Mouse (Mus musculus) 3134 (cell line): Measurements from ENCODE around the gene Pcyt1a.
A peak's percentile ranks its signal among the peaks of the same experiment; 100 is the strongest.
"Not testable (repeated sequence)": the region's sequence is repeated elsewhere in the genome, so short reads cannot be mapped to it uniquely, and the experiment has no call there.

ENCODE experiments used
- DNase-seq: peaks from one replicate; pipeline ENCODE4 v3.0.0-alpha.2; 2011; ENCODE audit warnings: low spot score; ENCODE audit not compliant: insufficient read length; ENCODE audit errors: extremely low read depth

Gene Pcyt1a

GRCm38 (mm10) chr16:32469404-32470105 is 38.8 kb downstream of the Pcyt1a start:
- DNase-seq, result no peak

- no peak for DNase-seq
These were observed 41.7 kb downstream of the Pcyt1a start for GRCm38 (mm10) chr16:32472276-32473015.

- DNase-seq, result no peak
These were observed 46.6 kb downstream of the Pcyt1a start for GRCm38 (mm10) chr16:32477315-32477714.

- no peak for DNase-seq
These were observed 48.7 kb downstream of the Pcyt1a start for GRCm38 (mm10) chr16:32479415-32479814.

GRCm38 (mm10) chr16:32484431-32484871 is 53.7 kb downstream of the Pcyt1a start:
- no peak for DNase-seq

- no peak for DNase-seq
These were observed 54.5 kb downstream of the Pcyt1a start for GRCm38 (mm10) chr16:32485209-32485608.

GRCm38 (mm10) chr16:32486046-32486445 is 55.3 kb downstream of the Pcyt1a start:
- no peak for DNase-seq

GRCm38 (mm10) chr16:32487234-32488111 is 56.8 kb downstream of the Pcyt1a start, which contains the start of gene Slc51a:
TSS of gene Slc51a (minus strand) at chr16:32487879.
- no peak for DNase-seq

- no peak for DNase-seq
These were observed 58.2 kb downstream of the Pcyt1a start for GRCm38 (mm10) chr16:32488939-32489338.

GRCm38 (mm10) chr16:32494371-32494770 is 63.6 kb downstream of the Pcyt1a start:
- DNase-seq, result not testable (repeated sequence)

GRCm38 (mm10) chr16:32495965-32496364 is 65.2 kb downstream of the Pcyt1a start, which contains the start of gene Zdhhc19:
TSS of gene Zdhhc19 (plus strand) at chr16:32496265.
- no peak for DNase-seq

GRCm38 (mm10) chr16:32498996-32499395 is 68.3 kb downstream of the Pcyt1a start:
- no peak for DNase-seq

GRCm38 (mm10) chr16:32499430-32500037 is 68.8 kb downstream of the Pcyt1a start:
- DNase-seq, result peak; percentile 79

- DNase-seq, result no peak
These were observed 70.7 kb downstream of the Pcyt1a start for GRCm38 (mm10) chr16:32501459-32501858.

GRCm38 (mm10) chr16:32502621-32503335 is 72.1 kb downstream of the Pcyt1a start:
- no peak for DNase-seq

- no peak for DNase-seq
These were observed 72.9 kb downstream of the Pcyt1a start for GRCm38 (mm10) chr16:32503633-32504032.

- no peak for DNase-seq
These were observed 75.6 kb downstream of the Pcyt1a start for GRCm38 (mm10) chr16:32506298-32506697.

- DNase-seq, result no peak
These were observed 76.1 kb downstream of the Pcyt1a start for GRCm38 (mm10) chr16:32506868-32507267.

- DNase-seq, result no peak
These were observed 76.7 kb downstream of the Pcyt1a start for GRCm38 (mm10) chr16:32507407-32507806.

GRCm38 (mm10) chr16:32508035-32508434 is 77.3 kb downstream of the Pcyt1a start:
- no peak for DNase-seq
